Mouse (Mus musculus): Measurements from ENCODE around the gene Col23a1. TPM values are rescaled to one million over a fixed set of nuclear protein-coding genes. Genes with fewer than 3 reads are reported as not detected.
A peak's percentile ranks its signal among the peaks of the same experiment; 100 is the strongest.

Col23a1 gene
- polyA plus RNA-seq, 1 experiment from 2014 or later, result 13.3 TPM

- no peak overlapping the region for H3K4me2 ChIP-seq (ENCODE audit: low read length)
Observed at GRCm38 (mm10) chr11:51415049-51415688, 125.4 kb downstream of the Col23a1 start.

GRCm38 (mm10) chr11:51418807-51419206, 129.1 kb downstream of the Col23a1 start:
- peak; percentile 17; the same call in 1 of the 2 replicates for ATAC-seq (ENCODE audit: insufficient number of reproducible peaks, insufficient read depth, low FRiP score, low read depth)
- Histone ChIP-seq H3K27me3 (ENCODE audit: control insufficient read depth, insufficient read depth, low read length) (peaks cover 18% of the 10 kb centered on the region; the same call in 1 of the 2 replicates), H3K9ac (ENCODE audit: low read length) (no peak overlapping the region), H3K27ac (replicated peaks in 1 of 2; ENCODE audit: control insufficient read depth in 1 of 2, insufficient read depth in 1 of 2, low read depth in 2 of 2, low read length in 2 of 2) (peak overlapping the region; percentile 55 to 56), H3K9me3 (ENCODE audit: control insufficient read depth, low read length) (no peaks in the 10 kb centered on the region), H3K4me1 (ENCODE audit: control insufficient read depth in 2 of 2, insufficient read depth in 2 of 2, low read length in 2 of 2) (peaks cover 0 to 7% of the 10 kb centered on the region in 2 experiments; a peak in 1 of 4 replicates), H3K36me3 (ENCODE audit: control insufficient read depth, insufficient read depth, low read length) (no peaks in the 10 kb centered on the region), H3K4me3 (ENCODE audit: control insufficient read depth in 1 of 2, insufficient read depth in 1 of 2, low read depth in 1 of 2, low read length in 2 of 2) (no peak overlapping the region), H3K4me2 (ENCODE audit: low read length) (no peak overlapping the region)
- WGBS, result 11% methylated on average over 3 of the region's 3 CpGs

More at GRCm38 (mm10) chr11:51415049-51415688, 125.4 kb downstream of the Col23a1 start:
- Histone ChIP-seq H3K27me3 (ENCODE audit: control insufficient read depth, insufficient read depth, low read length) (peaks cover 18% of the 10 kb centered on the region), H3K4me3 (ENCODE audit: control insufficient read depth in 1 of 2, insufficient read depth in 1 of 2, low read depth in 1 of 2, low read length in 2 of 2) (no peak overlapping the region), H3K9me3 (ENCODE audit: control insufficient read depth, low read length) (no peaks in the 10 kb centered on the region), H3K4me1 (ENCODE audit: control insufficient read depth in 2 of 2, insufficient read depth in 2 of 2, low read length in 2 of 2) (peaks cover 0 to 6% of the 10 kb centered on the region in 2 experiments; a peak in 1 of 4 replicates), H3K9ac (ENCODE audit: low read length) (no peak overlapping the region), H3K36me3 (ENCODE audit: control insufficient read depth, insufficient read depth, low read length) (no peaks in the 10 kb centered on the region), H3K27ac (replicated peaks in 1 of 2; ENCODE audit: control insufficient read depth in 1 of 2, insufficient read depth in 1 of 2, low read depth in 2 of 2, low read length in 2 of 2) (no peak overlapping the region)
- ATAC-seq (ENCODE audit: insufficient number of reproducible peaks, insufficient read depth, low FRiP score, low read depth), result no peak
- 58% methylated on average over 7 of the region's 7 CpGs for WGBS

- peaks cover 3% of the 10 kb centered on the region; the same call in 1 of the 2 replicates for H3K27me3 ChIP-seq (ENCODE audit: control insufficient read depth, insufficient read depth, low read length)
- peaks cover 0 to 12% of the 10 kb centered on the region in 2 experiments; a peak in 2 of 4 replicates for H3K4me1 ChIP-seq (ENCODE audit: control insufficient read depth in 2 of 2, insufficient read depth in 2 of 2, low read length in 2 of 2)
- no peak overlapping the region for H3K27ac ChIP-seq (replicated peaks in 1 of 2; ENCODE audit: control insufficient read depth in 1 of 2, insufficient read depth in 1 of 2, low read depth in 2 of 2, low read length in 2 of 2)
- H3K4me2 ChIP-seq (ENCODE audit: low read length), result no peak overlapping the region
- ATAC-seq (ENCODE audit: insufficient number of reproducible peaks, insufficient read depth, low FRiP score, low read depth), result no peak
- H3K9me3 ChIP-seq (ENCODE audit: control insufficient read depth, low read length), result no peaks in the 10 kb centered on the region
- no peak overlapping the region for H3K4me3 ChIP-seq (ENCODE audit: control insufficient read depth in 1 of 2, insufficient read depth in 1 of 2, low read depth in 1 of 2, low read length in 2 of 2)
- no peaks in the 10 kb centered on the region for H3K36me3 ChIP-seq (ENCODE audit: control insufficient read depth, insufficient read depth, low read length)
- no peak overlapping the region for H3K9ac ChIP-seq (ENCODE audit: low read length)
- 68% methylated on average over 2 of the region's 2 CpGs for WGBS
Observed at GRCm38 (mm10) chr11:51421878-51422277, 132.2 kb downstream of the Col23a1 start.

GRCm38 (mm10) chr11:51422713-51423112, 133.0 kb downstream of the Col23a1 start:
- Histone ChIP-seq H3K4me3 (ENCODE audit: control insufficient read depth in 1 of 2, insufficient read depth in 1 of 2, low read depth in 1 of 2, low read length in 2 of 2) (no peak overlapping the region), H3K4me1 (ENCODE audit: control insufficient read depth in 2 of 2, insufficient read depth in 2 of 2, low read length in 2 of 2) (peaks cover 0 to 12% of the 10 kb centered on the region in 2 experiments; a peak in 2 of 4 replicates), H3K9me3 (ENCODE audit: control insufficient read depth, low read length) (no peaks in the 10 kb centered on the region), H3K9ac (ENCODE audit: low read length) (no peak overlapping the region), H3K36me3 (ENCODE audit: control insufficient read depth, insufficient read depth, low read length) (no peaks in the 10 kb centered on the region), H3K27ac (replicated peaks in 1 of 2; ENCODE audit: control insufficient read depth in 1 of 2, insufficient read depth in 1 of 2, low read depth in 2 of 2, low read length in 2 of 2) (no peak overlapping the region), H3K27me3 (ENCODE audit: control insufficient read depth, insufficient read depth, low read length) (no peaks in the 10 kb centered on the region; the same call in 1 of the 2 replicates), H3K4me2 (ENCODE audit: low read length) (no peak overlapping the region)
- 78% methylated on average over 14 of the region's 14 CpGs for WGBS
- ATAC-seq (ENCODE audit: insufficient number of reproducible peaks, insufficient read depth, low FRiP score, low read depth), result no peak

DNA sequence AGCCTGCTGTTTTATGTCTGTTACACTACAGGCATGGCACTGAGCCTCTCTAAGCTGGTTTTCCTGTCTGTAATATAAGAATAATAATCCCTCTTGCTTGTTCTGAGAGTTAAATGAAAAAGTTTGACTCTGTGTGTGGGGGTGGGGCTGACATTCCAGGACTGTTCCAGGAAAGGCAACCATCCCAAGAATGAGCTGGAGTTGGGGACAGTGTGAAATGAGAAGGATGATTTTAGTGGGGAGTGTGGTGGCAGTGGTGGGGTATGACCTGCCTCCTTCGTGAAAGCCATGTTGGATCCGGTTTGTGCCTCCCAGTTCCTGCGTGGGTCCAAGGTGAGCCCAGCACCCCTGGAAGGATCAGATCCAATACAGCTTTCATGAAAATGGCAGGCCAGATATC, 136.4 kb downstream of the Col23a1 start:
- Histone ChIP-seq H3K4me3 (ENCODE audit: control insufficient read depth in 1 of 2, insufficient read depth in 1 of 2, low read depth in 1 of 2, low read length in 2 of 2) (no peak overlapping the region), H3K4me1 (ENCODE audit: control insufficient read depth in 2 of 2, insufficient read depth in 2 of 2, low read length in 2 of 2) (peaks cover 0 to 7% of the 10 kb centered on the region in 2 experiments; a peak in 2 of 4 replicates), H3K27ac (replicated peaks in 1 of 2; ENCODE audit: control insufficient read depth in 1 of 2, insufficient read depth in 1 of 2, low read depth in 2 of 2, low read length in 2 of 2) (no peak overlapping the region), H3K9me3 (ENCODE audit: control insufficient read depth, low read length) (0 out of 2 replicates have a peak, but pooled peaks cover 4% of the 10 kb centered on the region), H3K9ac (ENCODE audit: low read length) (no peak overlapping the region), H3K27me3 (ENCODE audit: control insufficient read depth, insufficient read depth, low read length) (peaks cover 24% of the 10 kb centered on the region), H3K36me3 (ENCODE audit: control insufficient read depth, insufficient read depth, low read length) (no peaks in the 10 kb centered on the region), H3K4me2 (ENCODE audit: low read length) (no peak overlapping the region)
- ATAC-seq (ENCODE audit: insufficient number of reproducible peaks, insufficient read depth, low FRiP score, low read depth), result no peak
- 75% methylated on average over 3 of the region's 3 CpGs for WGBS

DNA sequence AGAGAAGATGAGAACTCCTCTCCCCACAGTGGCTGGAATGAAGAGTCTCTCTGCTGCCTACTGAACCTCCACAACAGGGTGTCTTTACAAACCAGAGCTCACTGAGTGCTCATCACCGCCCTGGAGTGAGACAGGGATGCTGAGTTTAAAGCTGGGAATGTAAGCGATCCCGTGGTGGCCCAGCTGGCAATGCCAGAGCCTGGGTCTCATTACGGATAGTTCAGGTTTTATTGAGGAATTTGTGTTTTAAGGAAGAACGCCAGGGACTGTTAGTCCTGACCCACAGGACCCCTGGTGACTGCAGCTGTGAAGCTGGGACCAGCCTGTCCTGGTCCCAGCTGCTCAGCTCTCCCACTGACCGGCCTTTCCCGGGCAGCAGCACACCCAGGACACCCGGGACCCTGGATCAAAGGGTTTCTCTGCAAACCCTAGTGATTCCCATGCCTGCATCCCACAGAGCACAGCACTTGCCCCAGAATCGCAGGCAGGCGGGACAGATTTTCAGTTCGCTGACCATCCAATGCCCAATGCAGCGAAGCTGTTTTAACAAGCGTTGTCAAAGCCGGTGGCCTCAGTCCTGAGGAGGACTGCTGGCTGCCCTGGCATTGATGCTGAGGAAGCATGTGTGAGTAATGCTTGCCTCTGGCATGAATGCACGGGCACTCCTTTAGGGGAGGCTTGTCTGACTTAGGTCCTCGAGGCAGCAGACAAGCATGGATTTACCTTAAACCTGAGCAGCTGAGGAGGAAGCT, 139.9 kb downstream of the Col23a1 start:
- WGBS, result 48% methylated on average over 16 of the region's 16 CpGs
- H3K9me3 ChIP-seq (ENCODE audit: control insufficient read depth, low read length), result 0 out of 2 replicates have a peak, but pooled peaks cover 4% of the 10 kb centered on the region
- no peak overlapping the region for H3K4me2 ChIP-seq (ENCODE audit: low read length)
- no peak overlapping the region for H3K4me3 ChIP-seq (ENCODE audit: control insufficient read depth in 1 of 2, insufficient read depth in 1 of 2, low read depth in 1 of 2, low read length in 2 of 2)
- H3K9ac ChIP-seq (ENCODE audit: low read length), result no peak overlapping the region
- no peak overlapping the region for H3K27ac ChIP-seq (replicated peaks in 1 of 2; ENCODE audit: control insufficient read depth in 1 of 2, insufficient read depth in 1 of 2, low read depth in 2 of 2, low read length in 2 of 2)
- peaks cover 0 to 5% of the 10 kb centered on the region in 2 experiments; a peak in 2 of 4 replicates for H3K4me1 ChIP-seq (ENCODE audit: control insufficient read depth in 2 of 2, insufficient read depth in 2 of 2, low read length in 2 of 2)
- peaks cover 25% of the 10 kb centered on the region for H3K27me3 ChIP-seq (ENCODE audit: control insufficient read depth, insufficient read depth, low read length)
- no peaks in the 10 kb centered on the region for H3K36me3 ChIP-seq (ENCODE audit: control insufficient read depth, insufficient read depth, low read length)
- no peak for ATAC-seq (ENCODE audit: insufficient number of reproducible peaks, insufficient read depth, low FRiP score, low read depth)

DNA sequence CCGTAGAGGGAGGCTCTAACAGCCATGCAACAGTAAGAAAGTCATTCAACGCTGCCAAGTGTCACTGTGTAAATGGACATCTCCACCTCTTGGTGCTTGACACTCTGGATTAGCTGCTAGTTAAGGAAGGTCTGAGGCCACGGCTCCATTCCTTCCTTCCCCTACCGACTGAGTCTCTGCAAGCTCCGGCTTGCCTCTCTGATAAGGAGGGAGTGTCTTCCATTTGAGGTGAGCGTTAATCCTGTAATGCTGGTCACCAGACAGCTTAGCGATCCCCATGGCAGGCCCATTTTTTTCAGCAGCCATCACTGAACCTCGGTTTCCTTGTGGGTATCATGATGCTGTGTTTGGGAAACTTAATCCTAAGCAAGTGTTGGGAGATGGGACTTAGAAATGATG, 140.5 kb downstream of the Col23a1 start:
- Histone ChIP-seq H3K9ac (ENCODE audit: low read length) (no peak overlapping the region), H3K27ac (replicated peaks in 1 of 2; ENCODE audit: control insufficient read depth in 1 of 2, insufficient read depth in 1 of 2, low read depth in 2 of 2, low read length in 2 of 2) (no peak overlapping the region), H3K4me1 (ENCODE audit: control insufficient read depth in 2 of 2, insufficient read depth in 2 of 2, low read length in 2 of 2) (peaks cover 0 to 3% of the 10 kb centered on the region in 2 experiments; a peak in 2 of 4 replicates), H3K4me3 (ENCODE audit: control insufficient read depth in 1 of 2, insufficient read depth in 1 of 2, low read depth in 1 of 2, low read length in 2 of 2) (no peak overlapping the region), H3K9me3 (ENCODE audit: control insufficient read depth, low read length) (0 out of 2 replicates have a peak, but pooled peaks cover 4% of the 10 kb centered on the region), H3K36me3 (ENCODE audit: control insufficient read depth, insufficient read depth, low read length) (no peaks in the 10 kb centered on the region), H3K27me3 (ENCODE audit: control insufficient read depth, insufficient read depth, low read length) (peaks cover 25% of the 10 kb centered on the region), H3K4me2 (ENCODE audit: low read length) (no peak overlapping the region)
- no peak for ATAC-seq (ENCODE audit: insufficient number of reproducible peaks, insufficient read depth, low FRiP score, low read depth)
- WGBS, result 32% methylated on average over 8 of the region's 8 CpGs
